Mouse (Mus musculus): ENCODE results near the gene Hist1h3e.
"Not testable (repeated sequence)": the region's sequence is repeated elsewhere in the genome, so short reads cannot be mapped to it uniquely, and the experiment has no call there.

Gene Hist1h3e

GRCm38 (mm10) chr13:23582219-23583056 lies 20.3 kb upstream of the Hist1h3e start:
- no peak for DNase-seq (ENCODE audit: low spot score in 2 of 2)

- peak; percentile 89 to 96 for DNase-seq (ENCODE audit: low spot score in 2 of 2)
Measured at GRCm38 (mm10) chr13:23581408-23582218, 19.4 kb upstream of the Hist1h3e start, which contains the start of gene Hist1h4d. Gene Hist1h4d, plus strand, starts transcription at chr13:23581598.

GRCm38 (mm10) chr13:23577835-23578234 lies 15.7 kb upstream of the Hist1h3e start:
- no peak for DNase-seq (ENCODE audit: low spot score in 2 of 2)

- DNase-seq (ENCODE audit: low spot score in 2 of 2): no peak
Measured at GRCm38 (mm10) chr13:23576906-23577639, 14.9 kb upstream of the Hist1h3e start.

- no peak for DNase-seq (ENCODE audit: low spot score in 2 of 2)
Measured at GRCm38 (mm10) chr13:23576351-23576881, 14.2 kb upstream of the Hist1h3e start.

- DNase-seq (ENCODE audit: low spot score in 2 of 2): not testable (repeated sequence)
Measured at GRCm38 (mm10) chr13:23575864-23576313, 13.7 kb upstream of the Hist1h3e start.

- peak in 1 of 2 experiments; percentile 58 for DNase-seq (ENCODE audit: low spot score in 2 of 2)
Measured at GRCm38 (mm10) chr13:23575271-23575851, 13.2 kb upstream of the Hist1h3e start, which contains the start of gene Hist1h3d. Gene Hist1h3d, plus strand, starts transcription at chr13:23575763.

GRCm38 (mm10) chr13:23574546-23575170 lies 12.5 kb upstream of the Hist1h3e start:
- DNase-seq (ENCODE audit: low spot score in 2 of 2): not testable (repeated sequence)

- DNase-seq (ENCODE audit: low spot score in 2 of 2): peak; percentile 78 to 85
Measured at GRCm38 (mm10) chr13:23573898-23574524, 11.8 kb upstream of the Hist1h3e start, which contains the start of the genes Hist1h2bf and Hist1h2ad. Gene Hist1h2bf, minus strand, starts transcription at chr13:23574196. Gene Hist1h2ad, plus strand, starts transcription at chr13:23574381.

- not testable (repeated sequence) for DNase-seq (ENCODE audit: low spot score in 2 of 2)
Measured at GRCm38 (mm10) chr13:23573034-23573897, 11.1 kb upstream of the Hist1h3e start.

- DNase-seq (ENCODE audit: low spot score in 2 of 2): no peak
Measured at GRCm38 (mm10) chr13:23572218-23573033, 10.3 kb upstream of the Hist1h3e start.

- DNase-seq (ENCODE audit: low spot score in 2 of 2): not testable (repeated sequence)
Measured at GRCm38 (mm10) chr13:23571504-23572217, 9.5 kb upstream of the Hist1h3e start.

- DNase-seq (ENCODE audit: low spot score in 2 of 2): peak; percentile 68 to 71
Measured at GRCm38 (mm10) chr13:23571022-23571503, 8.9 kb upstream of the Hist1h3e start, which contains the start of the genes Hist1h2ae and Hist1h2bg. Gene Hist1h2ae, minus strand, starts transcription at chr13:23571220. Gene Hist1h2bg, plus strand, starts transcription at chr13:23571396.

- DNase-seq (ENCODE audit: low spot score in 2 of 2): not testable (repeated sequence)
Measured at GRCm38 (mm10) chr13:23570261-23571021, 8.3 kb upstream of the Hist1h3e start.

GRCm38 (mm10) chr13:23564482-23564881 lies 2.3 kb upstream of the Hist1h3e start:
- DNase-seq (ENCODE audit: low spot score in 2 of 2): no peak

Measured in spleen, postnatal 14 days (tissue).